ENCODE assay signal across 25 mouse cellular contexts in the genomic region with DNA sequence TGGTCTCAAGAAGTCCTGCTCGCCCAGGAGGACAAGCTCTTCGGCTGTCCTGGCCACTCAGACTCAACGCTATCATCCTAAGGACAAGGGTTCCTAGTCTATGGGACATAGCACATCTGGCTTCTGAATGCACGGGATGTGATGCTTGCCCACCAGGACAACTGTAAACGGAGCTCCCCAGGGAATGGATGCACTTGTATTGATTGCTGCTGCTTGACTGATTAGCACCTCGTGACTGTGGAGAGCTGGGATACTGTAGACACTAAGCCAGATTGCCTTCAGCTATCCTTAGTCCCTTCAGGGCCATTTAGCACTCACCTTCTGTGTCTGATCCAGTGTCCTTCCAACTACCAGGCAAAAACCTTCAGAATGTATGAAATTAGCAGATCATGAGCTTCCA. TPM values are rescaled to one million over a fixed set of nuclear protein-coding genes. Genes with fewer than 3 reads are reported as not detected.
"Had no signal": no experiment of that assay in that cellular context is flagged by ENCODE, and none has a peak within 500 bp of the region (broad histone marks: within the 10 kb centered on the region; RNA-seq: fewer than 3 reads in every experiment).

No protein-coding gene starts in this region.

- DNase-seq: lung, adult 2 months; lung, postnatal 14 days; lung, postnatal 36 days; midbrain, embryonic 14.5 days; right cerebral cortex, adult 18-20 months; right cerebral cortex, postnatal 25 days; right cerebral cortex, postnatal 4 days; spleen, adult 18-20 months; thymus, adult 18-20 months; thymus, postnatal 14 days; thymus, postnatal 36 days had no signal

- H3K4me2 ChIP-seq: lung, embryonic 15.5 days; midbrain, embryonic 12.5 days; neural tube, embryonic 13.5 days; neural tube, embryonic 15.5 days had no signal

- H3K27me3 ChIP-seq: lung, embryonic 15.5 days; midbrain, embryonic 12.5 days; neural tube, embryonic 13.5 days; neural tube, embryonic 15.5 days had no signal

- H3K27ac ChIP-seq: liver, embryonic 14.5 days; lung, embryonic 15.5 days; macrophage; midbrain, embryonic 10.5 days; midbrain, embryonic 12.5 days; neural tube, embryonic 13.5 days; neural tube, embryonic 15.5 days had no signal

- H3K36me3 ChIP-seq: lung, embryonic 15.5 days; midbrain, embryonic 10.5 days; midbrain, embryonic 12.5 days; neural tube, embryonic 13.5 days; neural tube, embryonic 15.5 days had no signal

- H3K4me1 ChIP-seq: lung, embryonic 15.5 days; midbrain, embryonic 12.5 days; neural tube, embryonic 13.5 days; neural tube, embryonic 15.5 days had no signal

- H3K9ac ChIP-seq: liver, embryonic 14.5 days; lung, embryonic 15.5 days; midbrain, embryonic 12.5 days; neural tube, embryonic 13.5 days; neural tube, embryonic 15.5 days had no signal

- ATAC-seq: lung, postnatal 0 days; midbrain, embryonic 16.5 days had no signal

- H3K4me3 ChIP-seq: lung, embryonic 15.5 days; megakaryocyte, embryonic 14.5 days; midbrain, embryonic 10.5 days; midbrain, embryonic 12.5 days; myocyte; neural tube, embryonic 13.5 days; neural tube, embryonic 15.5 days had no signal

- H3K9me3 ChIP-seq: lung, embryonic 15.5 days; megakaryocyte, embryonic 14.5 days; midbrain, embryonic 10.5 days; midbrain, embryonic 12.5 days; neural tube, embryonic 13.5 days; neural tube, embryonic 15.5 days had no signal

RNA-seq across cellular contexts. Expression of a gene that starts 26.3 kb away (rescaled TPM):
- total RNA-seq: megakaryocyte progenitor cell, adult 5-6 weeks had no signal
- polyA plus RNA-seq: liver, embryonic 14.5 days; liver, embryonic 16.5 days; macrophage; small intestine, adult 2 months had no signal
